Mouse (Mus musculus): ENCODE measurements around the gene Kcnn1. TPM values are rescaled to one million over a fixed set of nuclear protein-coding genes. Genes with fewer than 3 reads are reported as not detected.
A peak's percentile ranks its signal among the peaks of the same experiment; 100 is the strongest.
"Not testable (repeated sequence)": the region's sequence is repeated elsewhere in the genome, so short reads cannot be mapped to it uniquely, and the experiment has no call there.

Gene Kcnn1
- total RNA-seq (2021): 1 to 10 TPM; 2.5 to 3.0 TPM

GRCm38 (mm10) chr8:70862824-70863641 lies at the start of gene Kcnn1:
Gene Kcnn1 (minus strand): TSS chr8:70863258.
- DNase-seq: peak; percentile 48

- DNase-seq: no peak
These were observed 48.5 kb upstream of the Kcnn1 start for GRCm38 (mm10) chr8:70911596-70911995.

- no peak for DNase-seq
These were observed 44.5 kb upstream of the Kcnn1 start for GRCm38 (mm10) chr8:70907518-70907917.

GRCm38 (mm10) chr8:70905831-70906736 lies 43.0 kb upstream of the Kcnn1 start, which contains the start of gene Map1s:
Gene Map1s (plus strand): TSS chr8:70905932.
- DNase-seq: peak; percentile 86

GRCm38 (mm10) chr8:70905463-70905830 lies 42.4 kb upstream of the Kcnn1 start:
- no peak for DNase-seq

- DNase-seq: no peak
These were observed 41.5 kb upstream of the Kcnn1 start for GRCm38 (mm10) chr8:70904532-70904931.

GRCm38 (mm10) chr8:70903582-70903981 lies 40.5 kb upstream of the Kcnn1 start:
- no peak for DNase-seq

- no peak for DNase-seq
These were observed 40.1 kb upstream of the Kcnn1 start for GRCm38 (mm10) chr8:70903112-70903511.

- no peak for DNase-seq
These were observed 39.2 kb upstream of the Kcnn1 start for GRCm38 (mm10) chr8:70902211-70902610.

GRCm38 (mm10) chr8:70900872-70901387 lies 37.9 kb upstream of the Kcnn1 start:
- DNase-seq: no peak

- DNase-seq: no peak
These were observed 36.2 kb upstream of the Kcnn1 start for GRCm38 (mm10) chr8:70899226-70899625.

GRCm38 (mm10) chr8:70898661-70899198 lies 35.7 kb upstream of the Kcnn1 start:
- DNase-seq: no peak

GRCm38 (mm10) chr8:70897681-70898413 lies 34.8 kb upstream of the Kcnn1 start:
- peak; percentile 91 for DNase-seq

GRCm38 (mm10) chr8:70897021-70897680 lies 34.1 kb upstream of the Kcnn1 start, which contains the start of gene Rpl18a:
Gene Rpl18a (minus strand): TSS chr8:70897412.
- peak; percentile 93 for DNase-seq

GRCm38 (mm10) chr8:70896316-70897020 lies 33.4 kb upstream of the Kcnn1 start:
- DNase-seq: no peak

GRCm38 (mm10) chr8:70895571-70896259 lies 32.7 kb upstream of the Kcnn1 start:
- not testable (repeated sequence) for DNase-seq

- DNase-seq: no peak
These were observed 31.9 kb upstream of the Kcnn1 start for GRCm38 (mm10) chr8:70894771-70895545.

- DNase-seq: no peak
These were observed 31.3 kb upstream of the Kcnn1 start for GRCm38 (mm10) chr8:70894385-70894720.

GRCm38 (mm10) chr8:70893656-70894384 lies 30.8 kb upstream of the Kcnn1 start:
- DNase-seq: peak; percentile 88
